Mouse (Mus musculus) stomach, postnatal 0 days (tissue): ENCODE results near the gene Nphs1. TPM values are rescaled to one million over a fixed set of nuclear protein-coding genes. Genes with fewer than 3 reads are reported as not detected.
A peak's percentile ranks its signal among the peaks of the same experiment; 100 is the strongest.

Experiments
- ATAC-seq: fragments of 200-750 bp; cut with Nextera tagmentation; 2 replicates; pipeline ENCODE4 v1.8.0; 2017; ENCODE audit not compliant: low FRiP score, low TSS enrichment
- DNase-seq: peaks from one replicate; pipeline ENCODE4 v3.0.0-alpha.2; 2016; ENCODE audit warnings: low spot score
- H3K27ac ChIP-seq: fragments of 300-500 bp; sonication (generic); replicated peaks from 2 replicates; pipeline ENCODE4 v1.5.1; 2014; ENCODE audit warnings: mild to moderate bottlenecking, control low read depth
- H3K27me3 ChIP-seq: fragments of 300-500 bp; sonication (generic); 2 replicates; pipeline ENCODE4 v1.6.1; 2014; ENCODE audit warnings: low read length; ENCODE audit not compliant: control insufficient read depth, insufficient read depth
- H3K36me3 ChIP-seq: fragments of 300-500 bp; sonication (generic); 2 replicates; pipeline ENCODE4 v1.6.1; 2014; ENCODE audit warnings: low read length, mixed read lengths; ENCODE audit not compliant: control insufficient read depth, insufficient read depth
- H3K4me1 ChIP-seq: fragments of 300-500 bp; sonication (generic); replicated peaks from 2 replicates; pipeline ENCODE4 v1.6.1; 2014; ENCODE audit warnings: antibody characterized with exemption; ENCODE audit not compliant: control insufficient read depth, insufficient read depth
- H3K4me2 ChIP-seq: fragments of 300-500 bp; sonication (generic); replicated peaks from 2 replicates; pipeline ENCODE4 v1.6.1; 2014; ENCODE audit warnings: low read depth, mild to moderate bottlenecking, control low read depth, moderate library complexity
- H3K4me3 ChIP-seq: fragments of 300-500 bp; sonication (generic); 2 replicates; pipeline ENCODE4 v1.5.1; 2014; ENCODE audit warnings: low read depth, low read length, control low read depth
- H3K9ac ChIP-seq: fragments of 300-500 bp; sonication (generic); 2 replicates; pipeline ENCODE4 v1.6.1; 2014; ENCODE audit warnings: mild to moderate bottlenecking, low read length, control low read depth, mixed read lengths
- H3K9me3 ChIP-seq: fragments of 300-500 bp; sonication (generic); 2 replicates; pipeline ENCODE4 v1.6.1; 2016; ENCODE audit warnings: low read length; ENCODE audit not compliant: control insufficient read depth
- CTCF ChIP-seq: IDR thresholded peaks from 2 replicates; pipeline ENCODE4 v1.5.1; 2016; ENCODE audit warnings: antibody characterized with exemption, low read depth, mild to moderate bottlenecking, moderate library complexity
- EP300 ChIP-seq: optimal IDR thresholded peaks from 2 replicates; pipeline ENCODE3; 2016; ENCODE audit warnings: antibody characterized with exemption
- WGBS: fragments of 180-500 bp; shearing (Covaris S2); extraction: QIAGEN DNeasy Blood & Tissue Kit; methylation state at CpG from one replicate; pipeline ENCODE4 v1.1.7; 2014; 5-methylcytosine and 5-hydroxymethylcytosine counted together
- polyA plus RNA-seq: library from polyadenylated mRNA; unstranded; fragments of >200 nt; fragmentation: Nextera tagmentation; extraction: Ambion mirVana; gene quantifications from 2 replicates; pipeline ENCODE4 v1.2.1, GENCODE M21; 2015

The Nphs1 gene
- polyA plus RNA-seq, 1 experiment from 2014 or later: 0.25 TPM

- TF ChIP-seq CTCF: no peak
- TF ChIP-seq EP300: no peak
- no peak overlapping the region for H3K27ac ChIP-seq
- H3K4me2 ChIP-seq: no peak overlapping the region
- WGBS: 65% methylated on average over 10 of the region's 10 CpGs
- no peak overlapping the region for H3K4me3 ChIP-seq
- no peaks in the 10 kb centered on the region for H3K9me3 ChIP-seq
- no peak for ATAC-seq
- H3K4me1 ChIP-seq: no peaks in the 10 kb centered on the region
- DNase-seq: no peak
- H3K9ac ChIP-seq: no peak overlapping the region
- no peaks in the 10 kb centered on the region for H3K27me3 ChIP-seq
- no peaks in the 10 kb centered on the region for H3K36me3 ChIP-seq
These were observed 23.4 kb upstream of the Nphs1 start for GRCm38 (mm10) chr7:30434701-30435100.

- H3K4me1 ChIP-seq: no peaks in the 10 kb centered on the region
- TF ChIP-seq CTCF (no peak), EP300 (no peak)
These were observed 23.0 kb upstream of the Nphs1 start for GRCm38 (mm10) chr7:30435156-30435555.

GRCm38 (mm10) chr7:30436879-30437278, 21.2 kb upstream of the Nphs1 start:
- no peak overlapping the region for H3K9ac ChIP-seq
- TF ChIP-seq CTCF (no peak), EP300 (no peak)
- ATAC-seq (no peak), DNase-seq (no peak)
- no peak overlapping the region for H3K4me3 ChIP-seq
- 17% methylated on average over 10 of the region's 10 CpGs for WGBS
- H3K27me3 ChIP-seq: no peaks in the 10 kb centered on the region
- no peak overlapping the region for H3K27ac ChIP-seq
- no peak overlapping the region for H3K4me2 ChIP-seq
- H3K36me3 ChIP-seq: no peaks in the 10 kb centered on the region
- H3K9me3 ChIP-seq: no peaks in the 10 kb centered on the region
- H3K4me1 ChIP-seq: no peaks in the 10 kb centered on the region

More at GRCm38 (mm10) chr7:30435156-30435555, 23.0 kb upstream of the Nphs1 start:
- Histone ChIP-seq H3K9me3 (no peaks in the 10 kb centered on the region), H3K36me3 (no peaks in the 10 kb centered on the region), H3K4me2 (no peak overlapping the region), H3K27ac (no peak overlapping the region), H3K4me3 (no peak overlapping the region), H3K27me3 (no peaks in the 10 kb centered on the region), H3K9ac (no peak overlapping the region)
- no peak for ATAC-seq
- 41% methylated on average over 9 of the region's 9 CpGs for WGBS
- no peak for DNase-seq

- no peak overlapping the region for H3K27ac ChIP-seq
- no peak overlapping the region for H3K4me3 ChIP-seq
- H3K4me2 ChIP-seq: no peak overlapping the region
- H3K4me1 ChIP-seq: peaks cover 2% of the 10 kb centered on the region; the same call in 1 of the 2 replicates
- 79% methylated on average over 13 of the region's 13 CpGs for WGBS
- H3K36me3 ChIP-seq: no peaks in the 10 kb centered on the region
- no peak overlapping the region for H3K9ac ChIP-seq
- no peak for DNase-seq
- no peaks in the 10 kb centered on the region for H3K27me3 ChIP-seq
- no peak for ATAC-seq
- no peaks in the 10 kb centered on the region for H3K9me3 ChIP-seq
- no peak for TF ChIP-seq CTCF
- TF ChIP-seq EP300: no peak
These were observed 18.4 kb upstream of the Nphs1 start for GRCm38 (mm10) chr7:30439734-30440133.

GRCm38 (mm10) chr7:30440697-30441096, 17.4 kb upstream of the Nphs1 start:
- Histone ChIP-seq H3K4me3 (no peak overlapping the region), H3K4me1 (peaks cover 2% of the 10 kb centered on the region; the same call in 1 of the 2 replicates), H3K27ac (no peak overlapping the region), H3K36me3 (no peaks in the 10 kb centered on the region), H3K4me2 (no peak overlapping the region), H3K9ac (no peak overlapping the region), H3K9me3 (no peaks in the 10 kb centered on the region), H3K27me3 (no peaks in the 10 kb centered on the region)
- peak; percentile 25; the same call in 1 of the 2 replicates for ATAC-seq
- WGBS: 24% methylated on average over 4 of the region's 5 CpGs
- DNase-seq: peak; percentile 72
- TF ChIP-seq CTCF (peak; percentile 82), EP300 (no peak)

GRCm38 (mm10) chr7:30443696-30444095, 14.4 kb upstream of the Nphs1 start:
- no peak for ATAC-seq
- Histone ChIP-seq H3K4me1 (peaks cover 2% of the 10 kb centered on the region; the same call in 1 of the 2 replicates), H3K9me3 (no peaks in the 10 kb centered on the region), H3K4me3 (no peak overlapping the region), H3K4me2 (peak overlapping the region; percentile 88; the same call in 1 of the 2 replicates), H3K27ac (no peak overlapping the region), H3K27me3 (no peaks in the 10 kb centered on the region), H3K36me3 (no peaks in the 10 kb centered on the region), H3K9ac (no peak overlapping the region)
- no peak for DNase-seq
- WGBS: 23% methylated on average over 9 of the region's 9 CpGs
- no peak for TF ChIP-seq CTCF
- TF ChIP-seq EP300: no peak
